Mouse (Mus musculus) liver, adult 2 months (tissue): ENCODE measurements around the gene Dpep2nb. TPM values are rescaled to one million over a fixed set of nuclear protein-coding genes. Genes with fewer than 3 reads are reported as not detected.

Source experiments
- DNase-seq: peaks from one replicate; pipeline ENCODE4 v3.0.0-alpha.2; 2011; ENCODE audit warnings: low read depth, low spot score; ENCODE audit errors: extremely low read depth
- H3K27ac ChIP-seq: fragments of 200-500 bp; replicated peaks from 2 replicates; pipeline ENCODE4 v1.5.1; 2012; ENCODE audit warnings: low read depth, mild to moderate bottlenecking, control low read depth, inconsistent platforms, low read length; ENCODE audit not compliant: insufficient read depth
- H3K27me3 ChIP-seq: fragments of 200-500 bp; 2 replicates; pipeline ENCODE4 v1.6.1; 2012; ENCODE audit warnings: mild to moderate bottlenecking, moderate library complexity, low read length, inconsistent platforms; ENCODE audit not compliant: control insufficient read depth, insufficient read depth
- H3K36me3 ChIP-seq: fragments of 200-500 bp; 2 replicates; pipeline ENCODE4 v1.6.1; 2012; ENCODE audit warnings: low read length, inconsistent platforms; ENCODE audit not compliant: control insufficient read depth, insufficient read depth
- H3K4me1 ChIP-seq: fragments of 200-500 bp; 2 replicates; pipeline ENCODE4 v1.6.1; 2011; ENCODE audit warnings: low read length; ENCODE audit not compliant: control insufficient read depth, insufficient read depth
- H3K4me3 ChIP-seq: fragments of 200-500 bp; 2 replicates; pipeline ENCODE4 v1.5.1; 2011; ENCODE audit warnings: low read depth, mild to moderate bottlenecking, control low read depth, low read length, moderate library complexity; ENCODE audit not compliant: insufficient read depth
- H3K79me2 ChIP-seq: fragments of 200-500 bp; 2 replicates; pipeline ENCODE4 v1.6.1; 2012; ENCODE audit warnings: inconsistent platforms, mild to moderate bottlenecking, low read length, moderate library complexity; ENCODE audit not compliant: control insufficient read depth, insufficient read depth
- H3K9ac ChIP-seq: fragments of 200-500 bp; 2 replicates; pipeline ENCODE4 v1.6.1; 2012; ENCODE audit warnings: low read depth, mild to moderate bottlenecking, control low read depth, inconsistent platforms, low read length
- CTCF ChIP-seq: fragments of 200-500 bp; IDR thresholded peaks from 2 replicates; pipeline ENCODE4 v1.5.1; 2011; ENCODE audit warnings: low read depth, low read length, control low read depth
- POLR2A ChIP-seq: fragments of 200-500 bp; IDR thresholded peaks from 2 replicates; pipeline ENCODE4 v1.6.1; 2011; ENCODE audit warnings: low read length, control low read depth; ENCODE audit not compliant: insufficient read depth; ENCODE audit errors: extremely low read depth
- WGBS: fragments of 180-500 bp; shearing (Covaris S2); methylation state at CpG from one replicate; pipeline ENCODE4 v1.1.7; 2018; 5-methylcytosine and 5-hydroxymethylcytosine counted together
- polyA plus RNA-seq: library from polyadenylated mRNA; depleted of rRNA; stranded (reverse); fragments of >200 nt; gene quantifications from 2 replicates; pipeline ENCODE4 v1.2.3, GENCODE M21; 2012; rRNA removed
- total RNA-seq: library from RNA; depleted of rRNA; stranded (reverse); fragments of >200 nt; gene quantifications from 2 replicates; pipeline ENCODE4 v1.2.3, GENCODE M21; 2014; rRNA removed

Dpep2nb gene
- total RNA-seq (not detected in 2 replicates), polyA plus RNA-seq (not detected in 2 replicates)

- Histone ChIP-seq H3K4me1 (peaks cover 8% of the 10 kb centered on the region), H3K36me3 (no peaks in the 10 kb centered on the region), H3K79me2 (peaks cover 3% of the 10 kb centered on the region; the same call in 1 of the 2 replicates), H3K27me3 (no peaks in the 10 kb centered on the region), H3K4me3 (no peak within 1 kb of the TSS), H3K9ac (no peak within 1 kb of the TSS), H3K27ac (no peak within 1 kb of the TSS)
- 92% methylated on average over 4 of the region's 4 CpGs for WGBS
- DNase-seq, result no peak
- TF ChIP-seq CTCF (no peak), POLR2A (no peak)
These were observed at the start of gene Dpep2nb for GRCm38 (mm10) chr8:106005875-106006274. TSS of gene Dpep2nb (minus strand) at chr8:106005975.

DNA sequence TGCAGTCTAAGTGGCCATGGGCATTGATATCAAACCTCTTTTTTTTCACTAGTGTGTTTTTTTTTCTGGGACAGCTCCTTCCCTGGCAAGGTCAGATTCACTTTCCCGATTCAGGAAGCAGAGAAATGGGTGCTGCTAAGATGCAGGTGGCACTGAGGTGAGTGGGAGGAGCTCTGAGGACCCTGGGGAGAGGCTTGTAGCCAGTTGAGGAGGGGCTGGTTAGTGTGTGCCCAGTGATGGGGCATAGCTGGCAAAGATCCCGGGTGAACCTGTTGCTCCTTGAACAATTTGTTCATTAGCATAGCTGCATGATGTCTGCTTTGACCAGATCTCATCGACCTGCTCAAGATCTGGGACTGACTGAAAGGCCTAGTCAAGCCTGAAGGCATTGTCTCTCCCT lies 49.3 kb upstream of the Dpep2nb start:
- Histone ChIP-seq H3K4me1 (peaks cover 6% of the 10 kb centered on the region), H3K9ac (no peak overlapping the region), H3K27me3 (no peaks in the 10 kb centered on the region), H3K36me3 (no peaks in the 10 kb centered on the region), H3K4me3 (no peak overlapping the region), H3K79me2 (no peaks in the 10 kb centered on the region), H3K27ac (no peak overlapping the region)
- 67% methylated on average over 3 of the region's 3 CpGs for WGBS
- TF ChIP-seq CTCF, result no peak
- TF ChIP-seq POLR2A, result no peak
- DNase-seq, result no peak

DNA sequence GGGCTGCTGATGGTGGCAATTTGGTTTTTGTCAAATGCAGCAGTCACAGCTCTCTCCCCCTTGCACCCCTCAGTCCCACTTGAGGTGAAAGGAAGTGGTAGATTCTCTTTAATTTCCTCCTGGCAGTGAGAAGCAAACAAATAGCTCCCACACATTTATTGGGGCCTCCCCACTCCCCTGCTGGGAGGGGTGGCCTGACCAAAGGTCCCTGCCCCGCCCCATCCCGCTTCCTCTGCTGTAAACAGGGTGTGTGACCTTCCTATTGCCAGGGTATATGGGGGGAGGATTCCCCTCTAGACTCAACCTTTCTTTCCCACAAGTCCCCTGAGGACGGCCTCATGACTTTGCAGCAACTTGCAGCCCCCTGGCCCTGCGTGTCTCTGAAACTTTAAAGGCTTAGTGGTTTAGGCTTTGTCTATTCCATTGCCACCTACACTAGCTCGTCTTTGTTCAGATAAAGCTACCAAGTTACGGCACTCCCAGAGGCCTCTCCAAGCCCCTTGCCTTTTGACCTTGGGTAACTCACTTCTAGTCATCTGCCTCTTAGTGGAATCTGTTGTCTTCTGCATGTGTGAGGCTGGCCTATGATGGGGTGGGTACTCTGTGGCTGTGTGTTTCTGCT lies 48.5 kb upstream of the Dpep2nb start:
- Histone ChIP-seq H3K27ac (no peak overlapping the region), H3K27me3 (no peaks in the 10 kb centered on the region), H3K4me3 (no peak overlapping the region), H3K36me3 (no peaks in the 10 kb centered on the region), H3K4me1 (peaks cover 6% of the 10 kb centered on the region), H3K79me2 (no peaks in the 10 kb centered on the region), H3K9ac (no peak overlapping the region)
- 75% methylated on average over 6 of the region's 6 CpGs for WGBS
- TF ChIP-seq CTCF, result no peak
- no peak for TF ChIP-seq POLR2A
- DNase-seq, result no peak

GRCm38 (mm10) chr8:106052510-106053089 lies 46.8 kb upstream of the Dpep2nb start:
- H3K27ac ChIP-seq, result no peak overlapping the region
- TF ChIP-seq POLR2A (no peak), CTCF (no peak)
- no peaks in the 10 kb centered on the region for H3K36me3 ChIP-seq
- DNase-seq, result no peak
- no peak overlapping the region for H3K9ac ChIP-seq
- H3K79me2 ChIP-seq, result no peaks in the 10 kb centered on the region
- H3K27me3 ChIP-seq, result no peaks in the 10 kb centered on the region
- H3K4me1 ChIP-seq, result no peaks in the 10 kb centered on the region
- no peak overlapping the region for H3K4me3 ChIP-seq
- WGBS, result 89% methylated on average over 9 of the region's 9 CpGs

- Histone ChIP-seq H3K9ac (no peak overlapping the region), H3K4me3 (no peak overlapping the region), H3K27me3 (no peaks in the 10 kb centered on the region), H3K36me3 (no peaks in the 10 kb centered on the region), H3K4me1 (no peaks in the 10 kb centered on the region), H3K79me2 (no peaks in the 10 kb centered on the region), H3K27ac (no peak overlapping the region)
- WGBS, result 94% methylated on average over 3 of the region's 3 CpGs
- no peak for TF ChIP-seq POLR2A
- TF ChIP-seq CTCF, result no peak
- no peak for DNase-seq
These were observed 45.3 kb upstream of the Dpep2nb start for GRCm38 (mm10) chr8:106051068-106051467.

DNA sequence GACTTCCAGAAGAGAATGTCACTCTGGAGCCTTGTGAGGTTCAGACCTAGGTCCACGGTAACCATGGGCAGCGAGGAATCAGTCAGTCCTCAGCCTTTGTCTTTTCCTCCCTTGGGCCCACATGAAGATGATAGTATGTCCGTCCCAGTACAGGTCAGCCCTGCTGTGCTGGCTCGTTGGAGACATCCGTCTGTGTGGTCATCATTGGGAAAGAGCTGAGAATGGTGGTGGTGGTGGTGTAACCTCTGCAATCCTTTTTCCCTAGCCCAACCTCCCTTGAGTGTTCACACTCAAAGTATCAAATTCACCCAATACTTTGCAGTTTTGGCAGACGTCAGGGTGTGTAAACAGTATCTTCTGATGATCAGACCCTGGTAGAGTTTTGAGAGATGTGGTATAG lies 44.1 kb upstream of the Dpep2nb start:
- no peaks in the 10 kb centered on the region for H3K4me1 ChIP-seq
- no peaks in the 10 kb centered on the region for H3K27me3 ChIP-seq
- peaks cover 2% of the 10 kb centered on the region; the same call in 1 of the 2 replicates for H3K36me3 ChIP-seq
- TF ChIP-seq CTCF (no peak), POLR2A (no peak)
- H3K4me3 ChIP-seq, result no peak overlapping the region
- H3K79me2 ChIP-seq, result no peaks in the 10 kb centered on the region
- DNase-seq, result no peak
- 86% methylated on average over 6 of the region's 6 CpGs for WGBS
- no peak overlapping the region for H3K9ac ChIP-seq
- H3K27ac ChIP-seq, result no peak overlapping the region
